Mouse (Mus musculus): Measurements from ENCODE around the gene Anks1b. TPM values are rescaled to one million over a fixed set of nuclear protein-coding genes. Genes with fewer than 3 reads are reported as not detected.

Gene Anks1b
- total RNA-seq, 2 experiments from 2014 or later, result 0.20 TPM; not detected in 1

DNA sequence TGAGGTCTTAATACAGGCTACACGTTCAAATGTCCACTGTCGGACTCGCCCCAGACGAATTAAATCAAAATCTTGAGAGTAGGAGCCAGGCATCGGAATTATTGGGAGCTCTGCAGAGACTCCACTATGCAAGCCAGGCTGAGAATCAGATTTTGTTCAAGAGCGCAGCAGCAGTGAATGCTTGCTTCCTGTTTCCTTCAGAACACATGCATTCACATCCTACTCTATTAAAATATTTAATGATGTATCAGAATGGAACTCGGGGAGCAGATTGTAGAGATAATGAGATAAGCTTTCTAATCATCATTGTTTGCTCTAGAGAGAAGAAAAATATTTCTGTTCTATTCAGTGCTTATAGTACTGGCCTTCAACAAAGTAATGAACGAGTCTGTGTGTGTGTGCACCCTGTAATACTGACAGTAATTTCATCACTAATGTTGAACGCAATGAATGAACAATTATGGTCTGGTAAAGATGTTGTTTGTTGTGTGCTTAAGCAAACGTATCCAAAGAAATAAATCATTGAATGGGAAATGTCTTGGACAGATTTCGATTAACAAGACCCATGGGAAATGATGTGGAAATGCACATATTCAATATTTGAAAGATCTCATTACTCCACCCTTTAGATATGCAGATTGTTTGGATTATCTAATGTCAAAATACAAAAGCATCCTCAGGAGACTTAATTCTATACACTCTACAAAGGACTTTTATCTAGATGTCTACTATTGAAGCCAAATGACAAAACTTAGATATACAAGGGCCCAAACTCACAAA, 835.7 kb downstream of the Anks1b start:
- no peak for DNase-seq
- intact Hi-C loops (cut with DNase I), result no loop called here

DNA sequence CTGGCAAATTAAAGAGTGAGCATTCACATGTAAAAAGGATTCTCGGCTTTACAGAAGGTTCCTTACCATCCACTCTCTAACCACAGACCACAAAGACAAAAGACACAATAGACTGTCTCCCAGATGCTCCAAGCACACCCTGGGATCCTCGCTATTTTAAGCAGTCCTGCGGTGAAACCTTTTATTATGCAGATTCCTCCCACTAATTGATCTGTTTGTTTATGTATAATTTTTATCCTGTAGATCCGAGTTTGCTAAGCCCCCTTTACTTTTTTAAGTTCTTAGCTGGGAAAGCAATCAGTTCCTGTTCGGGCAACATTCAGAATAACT, 836.3 kb downstream of the Anks1b start:
- DNase-seq, result no peak
- intact Hi-C loops (cut with DNase I), result no loop called here

- no peak for DNase-seq
- intact Hi-C loops (cut with DNase I), result no loop called here
These were observed 844.7 kb downstream of the Anks1b start for GRCm38 (mm10) chr10:90717961-90718360.

- DNase-seq, result no peak
- intact Hi-C loops (cut with DNase I), result no loop called here
These were observed 845.4 kb downstream of the Anks1b start for GRCm38 (mm10) chr10:90718684-90719083.

DNA sequence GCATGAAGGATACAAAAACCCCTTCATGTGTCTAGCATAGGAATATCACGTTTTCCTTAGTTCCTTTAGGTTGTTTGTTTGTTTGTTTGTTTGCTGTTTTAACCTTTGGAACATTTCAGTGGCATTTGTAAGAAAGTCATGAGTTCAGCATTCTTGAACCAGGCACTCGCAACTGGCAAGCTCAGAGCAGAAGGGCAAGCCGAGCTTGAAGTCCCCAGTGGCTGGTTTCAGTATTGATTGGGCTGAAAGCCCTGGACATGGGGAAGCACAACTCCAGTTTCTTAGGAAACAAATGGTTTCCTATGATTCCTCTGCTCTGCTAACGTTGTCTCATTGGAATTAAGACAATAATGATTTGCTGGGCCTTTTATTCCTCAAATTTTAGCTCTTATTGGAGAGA, 846.7 kb downstream of the Anks1b start:
- DNase-seq, result no peak

DNA sequence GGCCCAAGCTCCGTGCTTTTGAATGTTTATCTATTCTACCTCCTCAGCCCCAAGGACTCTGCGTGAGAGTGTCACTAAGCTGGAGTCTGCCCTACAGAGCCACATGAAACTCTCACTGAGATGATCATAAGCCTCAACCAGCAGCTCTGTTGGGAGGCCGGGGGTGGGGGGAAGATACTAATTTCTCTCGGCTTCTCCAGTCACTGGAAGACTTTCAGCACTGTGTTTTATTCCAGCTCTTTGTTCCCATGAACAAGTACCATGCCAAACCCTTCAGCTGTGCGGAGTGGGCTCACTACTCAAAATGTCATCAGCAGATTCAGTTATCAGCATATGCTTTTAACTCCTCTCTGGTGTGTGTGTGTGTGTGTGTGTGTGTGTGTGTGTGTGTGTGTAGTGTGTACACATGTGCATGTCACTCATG, 849.8 kb downstream of the Anks1b start:
- DNase-seq, result no peak
- intact Hi-C loops (cut with DNase I), result no loop called here

More for the DNA sequence above, 846.7 kb downstream of the Anks1b start:
- intact Hi-C loops (cut with DNase I), result no loop called here

GRCm38 (mm10) chr10:90723941-90724341, 850.6 kb downstream of the Anks1b start:
- no peak for DNase-seq
- intact Hi-C loops (cut with DNase I), result no loop called here

GRCm38 (mm10) chr10:90724931-90725330, 851.6 kb downstream of the Anks1b start:
- intact Hi-C loops (cut with DNase I), result no loop called here
- DNase-seq, result no peak

- intact Hi-C loops (cut with DNase I), result loop anchor here (2.0 kb wide), 1 partner anchor 304 kb away; no protein-coding TSS in a partner anchor
- DNase-seq, result peak in 1 of 2 experiments; percentile 22
These were observed 855.4 kb downstream of the Anks1b start for GRCm38 (mm10) chr10:90728401-90729358.

DNA sequence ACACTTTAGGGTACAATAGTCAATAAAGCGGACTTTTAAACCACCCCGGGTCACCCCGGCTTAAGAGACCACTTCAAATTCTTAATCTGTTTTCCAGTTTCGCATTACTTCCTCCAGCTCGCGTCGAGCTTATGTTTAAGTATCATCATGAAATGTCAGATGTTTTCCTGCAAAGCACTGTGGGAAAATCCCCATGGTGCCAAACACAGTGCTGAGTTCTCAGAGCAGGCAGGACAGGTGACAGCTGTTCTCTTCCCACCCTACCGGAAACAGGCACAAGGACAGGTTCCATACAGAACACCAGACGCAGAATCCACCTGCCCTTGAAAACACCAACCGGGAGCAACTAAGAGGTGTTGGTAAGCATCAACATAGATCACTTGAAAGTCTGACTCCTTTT, 856.2 kb downstream of the Anks1b start:
- intact Hi-C loops (cut with DNase I), result loop anchor here (2.0 kb wide), 1 partner anchor 303 kb away; no protein-coding TSS in a partner anchor
- no peak for DNase-seq

DNA sequence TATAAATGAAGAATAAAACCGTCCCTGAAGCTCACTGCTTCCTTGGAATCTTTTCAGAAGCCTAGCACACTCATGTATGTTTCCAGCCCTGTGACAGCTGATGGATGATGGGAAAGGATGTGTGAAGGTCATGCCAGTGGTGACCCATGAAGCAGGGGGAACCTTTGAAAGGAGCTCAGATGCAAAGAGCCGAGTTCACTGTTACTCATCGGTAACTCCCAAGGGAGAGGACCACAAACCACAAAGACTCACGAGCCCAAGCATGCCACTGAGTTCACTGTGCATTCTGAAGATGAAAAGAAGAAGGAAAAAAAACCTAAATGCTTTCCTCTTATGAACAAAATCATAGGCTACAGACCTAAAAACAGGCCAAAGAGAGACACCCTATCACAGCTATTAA, 859.5 kb downstream of the Anks1b start:
- intact Hi-C loops (cut with DNase I), result loop anchor here (5.0 kb wide), 1 partner anchor 409 kb away; no protein-coding TSS in a partner anchor
- DNase-seq, result no peak

DNA sequence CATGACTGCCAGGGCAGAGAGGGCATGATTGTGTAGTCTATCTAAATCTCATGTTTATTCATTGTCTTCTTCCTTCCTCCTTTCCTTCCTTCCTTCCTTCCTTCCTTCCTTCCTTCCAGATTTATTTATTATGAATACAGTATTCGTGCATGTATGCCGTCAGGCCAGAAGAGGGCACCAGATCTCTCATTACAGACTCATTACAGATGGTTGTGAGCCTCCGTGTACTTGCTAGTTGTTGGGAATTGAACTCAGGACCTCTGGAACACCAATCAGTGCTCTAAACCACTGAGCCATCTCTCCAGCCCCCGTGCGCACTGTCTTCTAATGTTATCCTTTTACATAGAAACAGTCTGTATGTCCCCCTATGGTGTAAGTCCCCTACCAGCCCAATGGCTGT, 860.3 kb downstream of the Anks1b start:
- intact Hi-C loops (cut with DNase I), result loop anchor here (5.0 kb wide), 1 partner anchor 409 kb away; no protein-coding TSS in a partner anchor

DNA sequence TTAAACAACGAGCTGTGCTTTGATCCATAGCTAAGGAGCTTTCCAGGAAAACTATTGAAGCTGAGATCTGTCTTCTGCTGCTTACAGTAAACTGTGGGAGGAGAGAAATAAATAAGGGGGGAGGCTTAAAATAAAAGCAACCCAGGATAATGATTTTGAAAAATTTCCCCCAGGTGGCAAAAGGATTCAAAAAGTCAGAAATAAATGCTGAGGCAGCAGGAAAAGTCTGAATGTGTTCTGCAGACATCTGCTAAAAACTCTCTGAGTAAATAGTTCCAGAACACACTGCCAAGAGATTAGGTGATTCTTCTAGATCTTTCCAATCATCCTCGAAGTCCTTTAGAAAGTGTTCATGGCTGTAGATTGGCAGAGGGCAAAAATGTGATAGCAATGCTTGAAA, 865.2 kb downstream of the Anks1b start:
- intact Hi-C loops (cut with DNase I), result no loop called here
- no peak for DNase-seq

More for the DNA sequence above, 860.3 kb downstream of the Anks1b start:
- DNase-seq, result no peak

- no peak for DNase-seq
- intact Hi-C loops (cut with DNase I), result no loop called here
These were observed 867.6 kb downstream of the Anks1b start for GRCm38 (mm10) chr10:90740956-90741355.

- no peak for DNase-seq
- intact Hi-C loops (cut with DNase I), result no loop called here
These were observed 878.6 kb downstream of the Anks1b start for GRCm38 (mm10) chr10:90751889-90752288.

- no peak for DNase-seq
- intact Hi-C loops (cut with DNase I), result no loop called here
These were observed 879.8 kb downstream of the Anks1b start for GRCm38 (mm10) chr10:90753106-90753505.

- DNase-seq, result no peak
- intact Hi-C loops (cut with DNase I), result no loop called here
These were observed 884.5 kb downstream of the Anks1b start for GRCm38 (mm10) chr10:90757773-90758172.

DNA sequence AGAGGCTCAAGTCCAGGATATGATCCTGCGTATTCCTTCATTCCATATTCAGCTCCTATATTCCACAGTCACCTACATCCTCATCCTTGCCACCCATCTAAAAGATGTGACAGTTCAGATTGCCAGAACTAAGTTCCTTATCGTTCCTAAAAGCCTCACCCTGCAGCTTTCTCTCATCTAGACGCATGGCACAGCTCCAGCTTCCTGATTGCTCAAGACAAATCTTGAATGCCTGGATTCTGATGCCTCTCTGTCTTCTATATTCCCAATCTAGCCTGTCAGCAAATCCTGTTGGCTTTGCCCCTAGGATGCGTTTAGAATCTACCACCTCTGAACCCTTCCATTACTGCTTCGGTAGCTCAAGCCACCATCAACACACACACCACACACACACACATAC, 886.6 kb downstream of the Anks1b start:
- DNase-seq, result no peak
- intact Hi-C loops (cut with DNase I), result no loop called here

DNA sequence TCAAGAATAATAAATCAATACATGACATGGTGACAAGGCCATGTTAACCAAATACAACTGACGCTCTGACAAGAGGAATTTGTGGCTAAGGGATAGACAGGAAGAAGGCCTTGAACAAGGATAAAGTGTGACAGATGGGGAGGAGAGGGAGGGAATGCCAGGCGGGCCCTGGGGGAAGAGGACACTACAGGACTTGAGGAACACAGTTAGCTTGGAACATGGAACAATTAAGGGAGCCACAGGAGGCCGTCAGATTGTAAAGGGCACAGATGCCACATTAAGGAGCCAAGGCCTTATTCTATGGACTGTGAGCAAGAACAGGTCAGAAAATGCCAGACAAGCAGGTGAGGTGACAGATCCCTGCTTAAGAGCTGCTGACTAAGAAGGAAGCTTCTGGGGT, 893.0 kb downstream of the Anks1b start:
- no peak for DNase-seq
- intact Hi-C loops (cut with DNase I), result no loop called here

GRCm38 (mm10) chr10:90770403-90770955, 897.2 kb downstream of the Anks1b start:
- no peak for DNase-seq
- intact Hi-C loops (cut with DNase I), result no loop called here

DNA sequence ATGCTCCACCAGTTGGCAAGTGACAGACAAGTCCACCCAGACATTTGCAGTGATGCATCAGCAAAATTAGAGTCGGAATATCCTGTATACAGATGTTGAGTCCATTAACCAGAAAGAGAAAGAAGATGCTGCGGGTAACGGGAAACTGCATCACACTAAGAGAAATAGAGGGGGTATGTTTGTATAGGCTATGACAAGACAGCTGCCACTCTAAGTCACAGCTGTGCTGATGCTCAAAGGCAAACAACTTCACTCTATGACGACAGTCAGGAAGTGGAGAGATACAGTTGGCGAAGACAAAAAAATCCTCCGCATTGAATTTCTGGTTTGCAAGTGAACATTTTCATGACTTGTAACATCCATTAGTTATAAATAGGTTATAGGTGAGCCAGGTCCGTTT, 897.7 kb downstream of the Anks1b start:
- intact Hi-C loops (cut with DNase I), result no loop called here

More for the DNA sequence above, 897.7 kb downstream of the Anks1b start:
- DNase-seq, result no peak
